Mouse (Mus musculus) urinary bladder, postnatal 10 days (tissue): ENCODE measurements around the gene Abca13.
"Not testable (repeated sequence)": the region's sequence is repeated elsewhere in the genome, so short reads cannot be mapped to it uniquely, and the experiment has no call there.

Experiments used
- DNase-seq: peaks from one replicate; pipeline ENCODE4 v3.0.0; 2022; ENCODE audit warnings: low spot score

Gene Abca13

DNA sequence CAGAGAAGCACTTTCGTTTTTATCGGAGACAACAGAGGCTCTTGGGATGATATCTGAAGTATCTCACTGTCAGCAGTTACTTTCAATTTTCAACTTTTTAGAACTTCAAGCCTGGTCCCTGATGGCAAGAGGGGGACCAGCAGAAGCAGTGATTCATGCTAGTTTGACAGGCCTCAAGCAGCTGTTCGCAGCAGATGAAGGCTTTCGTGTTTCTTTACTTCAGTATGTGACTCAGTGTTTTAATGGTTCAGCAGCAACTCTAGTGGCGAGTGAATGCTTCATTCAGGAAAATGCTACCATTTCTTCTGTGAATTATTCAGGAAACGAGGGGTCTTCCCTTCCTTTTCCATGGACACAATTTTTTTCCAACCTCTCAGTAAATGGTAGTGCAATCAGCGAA, 99.4 kb downstream of the Abca13 start:
- DNase-seq, result no peak

DNA sequence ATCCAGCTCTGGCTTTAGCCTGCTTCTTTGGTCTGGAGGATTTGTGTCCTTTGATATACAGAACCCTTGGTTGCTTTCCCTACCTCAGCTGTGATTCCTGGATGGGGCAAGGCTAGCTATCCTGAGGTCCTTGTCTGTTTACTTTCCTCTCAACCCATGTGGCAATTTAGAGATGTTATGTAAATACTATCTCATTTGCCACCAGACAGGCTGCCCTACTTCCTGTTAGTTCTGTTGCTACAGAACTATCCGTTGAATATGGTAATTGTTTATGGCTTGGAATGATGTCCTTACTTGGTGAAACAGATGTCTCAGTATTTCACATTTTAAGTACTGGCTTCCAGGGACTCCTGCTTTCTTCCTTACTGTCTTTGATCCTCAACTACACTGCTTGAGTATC, 107.9 kb downstream of the Abca13 start:
- no peak for DNase-seq

DNA sequence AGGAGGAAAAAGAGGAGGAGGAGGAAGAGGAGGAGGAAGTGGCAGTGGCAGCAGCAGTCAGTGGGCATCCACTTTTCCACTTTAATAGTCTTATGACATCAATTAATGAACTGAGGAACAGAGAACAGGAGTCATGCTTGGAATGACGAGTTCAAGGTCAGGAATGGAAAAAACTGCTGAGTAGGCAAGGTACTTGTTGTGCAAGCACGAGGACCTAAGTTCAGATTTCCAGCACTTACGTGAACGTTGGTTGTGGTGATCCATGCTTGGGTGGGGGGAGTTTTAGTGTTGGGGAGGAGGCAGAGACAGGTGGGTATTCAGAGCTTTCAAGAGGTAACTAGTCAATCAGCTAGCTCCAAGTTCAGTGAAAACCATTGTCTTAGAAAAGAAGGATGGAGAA, 113.7 kb downstream of the Abca13 start:
- no peak for DNase-seq

DNA sequence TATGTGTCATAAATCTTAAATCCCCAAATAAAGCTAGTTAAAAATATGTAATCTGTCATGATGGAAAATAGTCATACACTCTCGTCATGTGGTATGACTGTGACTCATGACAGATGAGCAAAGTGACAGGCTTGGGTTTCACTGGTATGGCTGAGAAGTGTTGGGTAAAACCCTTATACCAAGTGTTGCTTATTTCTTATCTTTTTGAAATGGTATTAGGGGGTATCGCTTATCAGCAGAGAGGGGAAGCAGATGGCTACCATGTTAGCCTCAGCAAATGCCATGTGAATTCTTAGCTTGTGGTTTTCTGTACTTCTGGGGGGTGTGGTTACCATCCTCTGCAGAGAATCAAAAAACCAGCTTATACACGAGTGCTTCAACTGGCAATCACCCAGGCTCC, 124.8 kb downstream of the Abca13 start:
- no peak for DNase-seq

DNA sequence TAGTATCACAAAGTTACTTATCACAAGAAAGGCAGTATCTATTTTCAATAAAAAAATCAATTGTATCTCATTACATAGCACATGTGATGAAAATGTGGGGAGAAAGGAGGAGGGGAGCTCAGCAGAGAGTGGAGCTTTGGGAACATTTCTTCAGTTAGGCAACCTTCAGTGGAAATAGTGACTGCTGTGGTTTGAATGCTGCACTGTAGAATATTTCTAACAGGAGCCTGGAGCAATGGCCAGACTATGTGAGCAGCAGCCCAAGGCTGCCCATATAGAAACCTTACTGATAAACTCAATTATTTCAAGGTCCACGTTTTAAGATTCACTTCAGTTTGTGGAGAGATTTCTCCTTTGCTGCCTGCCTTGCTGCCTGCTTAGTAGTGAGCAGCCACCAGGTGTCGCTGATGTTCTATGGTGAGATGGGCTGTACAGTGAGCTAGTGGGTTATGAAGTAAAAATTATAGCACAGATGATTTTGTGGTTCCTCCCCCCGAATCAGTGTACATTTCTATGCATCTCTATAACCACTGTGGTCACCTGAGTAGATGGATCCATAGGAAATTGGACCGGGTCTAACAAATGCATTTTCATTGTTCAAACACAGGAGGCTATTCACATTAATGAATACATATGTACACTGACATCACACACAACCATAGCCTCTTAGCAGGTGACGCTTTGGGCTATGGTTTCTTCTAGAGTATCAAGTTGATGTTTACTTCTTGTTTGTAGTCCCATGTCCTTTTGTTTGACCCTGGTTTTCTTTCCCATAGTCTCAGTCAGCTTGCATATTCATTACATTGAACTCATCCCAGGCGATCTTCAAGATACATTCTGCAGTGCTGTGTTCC, 125.6 kb downstream of the Abca13 start:
- peak; percentile 12 for DNase-seq

DNA sequence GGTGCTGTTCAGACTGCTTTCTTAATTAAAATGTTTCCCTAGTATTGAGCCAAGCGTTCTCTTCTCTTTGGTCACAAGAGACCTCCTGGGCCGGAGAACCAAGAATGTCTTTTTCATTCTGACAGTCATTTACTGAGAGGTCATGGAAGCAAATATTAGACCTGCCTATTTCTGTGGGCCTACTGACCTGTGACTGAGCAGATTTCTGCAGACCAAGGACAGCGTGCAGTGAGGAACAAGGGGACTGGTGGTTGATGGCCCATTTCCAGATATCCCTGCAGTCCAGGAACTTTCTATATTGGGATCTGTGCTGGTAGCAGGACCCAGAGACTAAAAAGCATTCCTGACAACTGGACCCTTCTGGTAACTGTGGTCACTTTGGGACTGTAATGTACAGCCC, 146.4 kb downstream of the Abca13 start:
- no peak for DNase-seq

DNA sequence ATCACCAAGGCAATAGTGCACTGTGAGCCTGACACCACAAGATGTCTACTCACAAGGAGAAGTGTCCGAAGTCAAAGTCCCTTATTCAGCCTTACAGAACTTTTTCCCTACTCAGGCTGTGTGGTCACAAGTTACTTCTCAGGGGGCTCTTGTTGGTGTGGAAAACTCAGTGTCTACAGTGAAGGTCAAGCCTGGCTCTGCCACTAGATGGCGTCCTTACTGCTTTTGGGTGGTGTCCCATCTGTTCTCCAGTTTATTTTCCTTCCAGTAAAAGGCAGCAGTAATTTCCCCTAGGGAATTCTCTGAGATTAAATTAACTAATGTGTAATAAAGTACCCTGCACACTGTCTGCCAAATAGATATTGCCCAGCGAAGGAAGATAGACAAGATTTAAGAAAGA, 156.0 kb downstream of the Abca13 start:
- DNase-seq, result no peak

DNA sequence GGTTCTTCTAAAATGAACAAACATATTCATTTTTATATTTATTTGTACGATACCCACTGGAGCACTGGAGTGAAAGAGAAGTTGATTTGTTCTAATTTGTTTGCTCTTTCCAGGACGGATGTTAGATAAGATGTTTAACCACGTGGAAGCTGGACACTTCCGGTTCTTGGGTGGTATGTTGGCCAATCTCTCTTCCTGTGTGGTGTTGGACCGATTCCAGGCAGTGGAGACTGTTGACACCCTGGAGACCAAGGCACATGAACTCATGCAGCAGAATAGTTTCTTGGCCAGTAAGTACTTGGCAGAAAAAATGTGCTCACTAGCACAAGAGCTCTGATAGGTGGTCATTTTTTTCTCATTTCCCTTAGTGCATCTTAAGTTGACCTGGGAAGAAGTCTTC, 181.4 kb downstream of the Abca13 start:
- no peak for DNase-seq

DNA sequence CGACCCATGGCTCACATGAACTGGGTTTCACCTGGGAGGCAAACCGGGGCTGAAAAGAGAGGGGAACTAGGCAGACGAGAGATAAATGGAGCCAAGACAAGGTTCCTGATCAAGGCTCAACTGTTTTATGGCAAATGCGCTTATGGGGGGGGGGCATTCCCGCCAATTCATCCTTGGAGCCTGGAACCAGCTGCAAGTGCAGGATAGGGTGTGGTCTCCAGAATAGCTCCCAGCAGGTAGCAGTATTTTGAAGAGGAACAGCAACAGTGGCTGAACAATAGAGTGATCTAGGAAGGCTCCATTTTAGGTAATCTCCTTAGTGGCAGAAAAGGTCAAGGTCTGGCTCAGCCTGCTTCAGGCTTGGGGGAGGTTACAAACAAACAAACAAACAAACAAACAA, 182.7 kb downstream of the Abca13 start:
- DNase-seq, result not testable (repeated sequence)

DNA sequence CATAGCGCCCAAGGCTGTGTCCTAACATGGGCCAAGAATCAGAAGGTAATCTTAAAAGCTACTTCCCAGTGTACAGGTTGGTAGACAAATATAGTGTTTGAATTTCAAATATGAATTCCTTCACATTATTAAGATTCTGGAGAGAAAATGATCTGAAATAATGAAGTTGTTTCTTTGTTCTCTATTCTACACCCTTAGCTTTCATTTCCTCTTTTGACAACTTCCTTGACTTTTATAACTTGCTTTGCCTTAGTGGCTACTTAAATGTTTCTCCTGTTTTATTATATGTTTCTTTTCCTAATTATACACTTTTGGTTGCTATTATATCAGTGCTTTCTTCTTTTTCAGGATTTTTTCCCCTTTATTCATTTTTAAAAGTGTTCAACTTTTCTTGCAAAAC, 196.8 kb downstream of the Abca13 start:
- DNase-seq, result no peak

DNA sequence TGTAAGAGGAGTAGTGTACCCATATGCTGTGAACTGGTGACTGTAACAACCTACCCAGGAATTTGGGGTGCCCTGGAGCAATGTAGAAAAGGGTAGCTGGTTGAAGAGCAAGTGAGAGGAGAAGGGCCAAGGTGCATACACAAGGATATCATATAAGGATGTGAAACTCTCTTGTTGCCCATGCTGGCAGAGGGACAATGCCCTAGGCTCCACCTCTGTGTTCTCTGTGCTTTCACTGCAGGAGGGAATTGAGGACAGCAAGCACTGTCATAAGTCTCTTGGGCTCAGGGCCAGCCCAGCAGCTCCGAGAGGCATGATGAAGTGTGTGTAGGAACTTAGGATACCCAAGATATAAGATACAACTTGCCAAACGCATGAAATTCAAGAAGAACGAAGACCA, 225.2 kb downstream of the Abca13 start:
- no peak for DNase-seq

DNA sequence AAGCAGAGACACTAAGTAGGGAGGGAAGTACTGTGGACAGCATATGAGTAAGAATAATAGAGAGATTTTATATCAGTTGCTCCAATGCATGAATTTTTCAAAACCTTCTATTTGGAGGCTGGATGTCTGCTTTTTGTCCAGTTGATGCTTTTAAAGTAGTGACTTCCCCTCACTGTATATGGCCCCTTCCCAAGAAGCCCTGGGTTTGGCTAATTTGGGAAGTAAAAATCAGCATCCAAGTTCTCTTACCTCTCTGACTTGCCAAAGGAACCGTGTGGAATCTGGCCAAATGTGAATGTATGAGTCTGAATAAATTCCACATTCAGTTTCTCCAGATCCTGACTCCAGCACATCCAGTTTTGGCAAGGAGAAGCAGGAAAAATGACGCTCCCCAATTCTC, 228.5 kb downstream of the Abca13 start:
- no peak for DNase-seq

DNA sequence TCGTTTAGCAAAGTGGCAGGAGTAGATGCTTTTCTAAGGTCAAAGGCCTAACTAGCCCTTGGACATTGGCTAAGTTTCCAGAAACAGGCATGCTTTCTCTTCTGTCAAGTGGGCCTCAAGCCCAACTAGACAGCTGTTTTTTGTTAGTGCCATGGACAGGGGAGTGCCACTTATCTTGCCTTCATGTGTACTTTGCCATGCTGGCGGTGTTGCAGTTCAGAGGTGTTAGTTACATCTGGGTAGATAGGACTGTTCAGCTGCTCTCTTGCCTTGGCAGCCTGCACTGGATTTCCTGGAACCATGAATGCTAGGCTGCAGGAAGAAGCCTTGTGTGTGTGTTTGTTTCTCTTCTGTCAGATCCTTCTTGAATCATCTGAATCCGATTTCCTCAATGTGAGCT, 235.7 kb downstream of the Abca13 start:
- DNase-seq, result no peak

DNA sequence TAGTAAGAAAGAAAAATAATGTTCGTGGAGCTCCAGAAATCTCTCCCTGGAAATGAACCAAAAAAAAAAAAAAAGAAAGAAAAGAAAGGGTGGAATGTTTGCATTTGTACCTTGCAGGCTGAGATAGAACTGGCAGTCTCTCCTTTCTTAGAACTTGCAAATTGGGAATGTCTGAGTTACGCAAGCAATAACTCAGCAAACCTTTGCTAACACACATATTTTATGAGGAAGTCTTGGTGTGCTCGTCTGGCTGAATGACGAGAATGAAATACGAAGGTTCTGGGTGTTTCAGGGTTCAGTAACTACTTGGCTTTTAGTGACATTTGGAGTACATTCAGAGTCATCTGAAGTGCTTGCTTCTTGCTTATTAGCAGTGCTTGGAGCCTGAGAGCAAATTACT, 241.1 kb downstream of the Abca13 start:
- no peak for DNase-seq

DNA sequence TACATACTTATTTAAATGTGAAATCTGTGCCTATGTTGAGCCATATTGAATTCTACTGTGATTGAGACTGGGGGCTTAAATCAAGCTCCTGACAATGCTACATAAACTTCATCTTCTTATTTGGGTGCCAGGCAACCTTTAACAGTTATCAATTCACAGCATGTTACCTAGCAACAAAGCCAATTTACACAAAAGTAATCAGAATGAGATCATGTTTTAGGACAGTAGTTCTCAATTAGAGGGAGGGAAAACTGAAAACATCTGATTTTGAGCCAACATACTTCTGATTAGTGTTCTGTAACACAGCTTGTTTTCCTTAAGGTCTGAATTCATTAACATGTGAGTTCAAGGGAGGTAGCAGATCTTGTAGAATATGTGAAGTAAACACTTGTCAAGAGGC, 244.9 kb downstream of the Abca13 start:
- no peak for DNase-seq

DNA sequence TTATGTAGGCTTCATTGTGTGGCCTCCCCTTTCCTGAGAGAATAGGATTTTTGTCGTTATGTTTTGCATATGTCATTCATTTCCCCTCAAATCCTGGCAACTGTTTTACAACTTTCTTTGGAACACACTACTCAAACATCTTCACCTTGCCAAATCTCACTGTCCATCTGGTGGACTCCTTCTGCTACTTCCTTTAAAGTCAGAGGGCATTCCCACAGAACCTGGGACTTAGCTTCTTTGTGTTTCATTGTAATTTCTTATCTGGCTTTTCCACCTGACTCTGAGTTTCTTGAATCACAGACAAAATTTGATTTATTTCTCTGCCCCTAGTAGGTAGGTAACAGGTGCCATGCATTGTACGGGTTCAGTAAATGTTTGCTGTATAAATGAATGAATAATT, 248.0 kb downstream of the Abca13 start:
- no peak for DNase-seq

DNA sequence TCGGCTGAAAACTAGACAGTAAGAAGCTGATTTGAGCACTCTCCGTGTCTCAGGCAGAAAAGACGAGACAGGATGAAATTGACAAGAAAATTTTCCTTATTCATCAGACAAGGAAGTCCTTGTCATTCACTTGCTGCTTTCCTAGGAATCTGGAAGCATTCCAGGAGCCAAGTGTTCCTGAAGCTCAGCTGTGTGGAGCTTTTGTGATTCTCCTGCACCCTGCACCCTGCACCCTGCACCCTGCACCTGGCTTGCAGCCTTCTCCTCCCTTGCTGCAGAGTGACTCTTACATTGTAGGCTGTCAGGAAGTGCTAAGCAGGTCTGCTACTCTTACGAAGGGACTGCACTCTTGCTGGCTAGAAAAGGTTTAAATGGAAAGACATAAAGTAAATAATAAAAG, 249.4 kb downstream of the Abca13 start:
- DNase-seq, result no peak

DNA sequence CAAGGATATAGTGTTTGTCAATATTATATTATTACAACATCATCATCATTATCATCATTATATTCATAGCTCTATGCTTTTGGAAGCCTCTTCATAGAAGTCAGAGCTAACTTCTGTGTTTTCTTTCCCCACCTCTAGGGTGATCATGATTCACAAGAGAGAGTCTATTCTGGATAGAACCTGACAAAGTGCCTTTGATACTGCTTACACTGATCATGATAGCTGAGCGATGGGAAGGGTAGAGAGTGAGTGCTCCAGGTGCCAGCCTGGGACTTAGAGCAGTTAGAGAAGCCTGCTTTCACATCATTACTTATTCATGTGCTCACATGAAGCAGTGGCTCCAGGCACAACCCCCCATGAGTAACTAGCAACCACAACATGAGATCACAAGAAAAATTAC, 280.7 kb downstream of the Abca13 start:
- DNase-seq, result no peak

DNA sequence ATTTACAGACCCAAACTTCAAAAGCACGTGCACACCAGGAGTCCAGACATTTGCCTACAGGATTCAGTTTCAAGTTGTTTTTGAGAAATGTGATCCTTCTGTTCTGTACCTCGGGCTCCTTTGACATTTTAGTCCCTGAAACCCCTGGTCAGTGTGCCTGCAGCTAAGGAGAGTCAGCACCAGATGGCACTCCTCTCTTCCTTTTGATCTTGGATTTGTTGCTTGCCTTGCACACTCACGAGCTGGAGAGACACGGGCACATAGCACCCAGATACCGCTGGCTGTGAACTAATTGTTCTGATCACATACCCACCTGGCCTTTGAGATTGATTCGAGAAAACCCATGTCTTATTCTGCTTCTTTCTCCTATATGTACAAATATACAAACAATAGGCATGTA, 289.8 kb downstream of the Abca13 start:
- no peak for DNase-seq

DNA sequence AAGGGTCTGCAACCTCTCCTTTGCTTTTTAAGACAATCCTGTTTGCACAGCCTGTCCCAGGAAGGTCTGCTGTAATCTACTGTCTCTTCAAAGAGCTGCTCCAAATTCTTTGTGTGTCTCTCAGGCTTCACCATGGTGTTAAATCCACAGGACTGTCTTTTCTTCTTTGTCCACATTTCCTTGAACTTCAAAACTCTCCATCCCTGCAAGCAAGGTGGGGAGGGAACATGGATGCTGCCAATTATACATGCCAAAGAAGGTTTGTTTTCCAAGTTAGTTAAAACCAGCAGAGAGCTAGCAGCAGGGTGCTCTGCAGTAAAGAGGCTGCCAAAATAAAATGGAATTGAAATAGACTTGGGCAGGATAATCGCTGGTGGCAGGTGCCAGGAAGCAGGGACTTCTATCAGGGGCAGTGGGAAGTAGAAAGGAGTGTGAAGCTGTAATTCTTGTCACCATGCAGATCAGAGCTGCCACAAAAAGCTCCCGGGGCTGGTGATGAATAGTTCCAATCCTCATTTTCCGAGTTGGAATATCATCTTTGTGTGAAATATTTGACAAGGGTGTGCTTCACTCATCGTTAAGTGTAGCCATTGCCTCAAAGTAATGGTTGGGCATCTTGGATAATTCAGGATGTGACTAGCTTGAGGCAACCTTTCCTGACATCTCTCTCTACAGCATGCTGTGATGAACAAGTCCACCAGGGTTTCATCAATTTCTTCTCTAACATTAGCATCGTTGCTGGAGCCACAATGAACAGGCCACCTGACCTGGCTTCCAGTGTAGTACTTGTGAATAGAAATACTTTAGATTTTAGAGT, 308.8 kb downstream of the Abca13 start:
- no peak for DNase-seq

DNA sequence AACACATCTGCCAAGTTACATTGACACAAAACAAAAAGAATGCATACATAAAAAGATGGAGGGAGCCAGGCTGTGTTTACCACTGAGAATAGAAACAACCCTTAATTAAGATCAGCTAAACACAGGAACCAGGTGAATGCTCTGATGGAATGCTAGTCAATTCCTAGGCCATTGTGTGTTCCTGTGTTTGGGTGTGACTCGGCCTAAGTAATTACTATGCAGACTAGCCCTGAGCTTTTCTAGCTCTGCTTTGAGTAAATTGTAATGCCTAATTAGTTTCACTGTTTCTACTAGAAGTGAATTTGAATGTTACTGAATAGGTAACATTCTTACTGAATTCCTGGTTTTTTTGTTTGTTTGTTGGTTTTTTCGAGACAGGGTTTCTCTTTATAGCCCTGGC, 323.2 kb downstream of the Abca13 start:
- not testable (repeated sequence) for DNase-seq

DNA sequence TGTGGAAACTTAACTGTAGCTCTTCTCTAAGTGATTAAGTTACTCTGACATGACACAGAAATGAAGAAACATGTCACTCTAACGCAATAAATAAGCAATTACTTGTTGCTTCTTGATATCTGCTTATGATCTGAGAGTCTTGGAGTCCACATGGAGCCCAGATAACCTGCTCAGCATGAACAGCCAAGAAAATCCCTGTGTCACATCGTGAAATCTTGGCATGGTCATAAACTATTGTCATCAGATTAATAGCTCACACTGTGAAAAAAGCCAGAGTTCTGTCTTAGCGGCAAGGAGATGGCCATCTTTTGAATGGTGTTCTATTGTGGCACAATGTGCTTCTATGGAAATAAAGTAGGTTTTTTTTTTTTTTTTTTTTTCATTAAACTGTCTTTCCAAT, 336.8 kb downstream of the Abca13 start:
- DNase-seq, result no peak

DNA sequence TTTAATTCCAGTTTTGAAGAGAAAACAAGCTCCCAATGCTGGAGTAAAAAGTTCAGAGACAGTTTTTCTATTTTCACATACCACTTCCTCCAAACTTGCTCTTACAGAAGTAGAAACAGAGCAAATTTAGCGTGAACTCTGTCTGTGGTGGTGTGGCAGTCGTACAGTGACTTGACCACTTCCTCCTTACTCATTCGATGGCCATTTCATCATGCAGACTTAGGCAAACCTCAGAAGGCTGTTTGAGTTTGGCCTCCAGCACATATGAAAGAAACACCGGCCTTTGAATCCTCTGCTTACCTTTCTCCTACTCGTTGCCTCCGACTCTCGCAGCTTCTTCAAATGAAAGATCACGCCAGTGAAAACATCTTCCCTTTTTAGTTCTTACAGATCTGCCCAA, 340.0 kb downstream of the Abca13 start:
- no peak for DNase-seq

DNA sequence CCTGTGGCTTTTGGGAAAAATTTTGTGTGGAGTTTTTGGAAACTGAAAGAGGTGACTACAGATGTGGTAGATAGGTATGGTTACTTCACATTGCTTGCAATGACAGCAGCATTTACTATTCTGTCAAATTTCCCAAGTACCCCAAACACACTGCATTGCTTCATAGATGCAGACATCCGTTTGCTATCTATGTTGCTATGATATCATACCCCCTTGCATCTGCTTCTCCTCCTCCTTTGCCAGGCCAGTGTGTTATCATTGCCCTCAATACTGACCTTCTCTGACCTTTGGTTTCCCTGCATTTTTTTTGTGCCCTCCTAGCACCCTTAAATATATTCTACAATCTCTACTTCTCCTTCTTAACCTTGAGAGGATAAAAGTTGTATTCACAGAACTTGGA, 341.4 kb downstream of the Abca13 start:
- DNase-seq, result no peak
